Mouse (Mus musculus): ENCODE measurements at regions not wholly inside any gene's neighbourhood (a gene's known extent, or its start where the extent isn't known, plus 50 kb on each side); places are given as distances from the start of the nearest gene placed in this dataset.

DNA sequence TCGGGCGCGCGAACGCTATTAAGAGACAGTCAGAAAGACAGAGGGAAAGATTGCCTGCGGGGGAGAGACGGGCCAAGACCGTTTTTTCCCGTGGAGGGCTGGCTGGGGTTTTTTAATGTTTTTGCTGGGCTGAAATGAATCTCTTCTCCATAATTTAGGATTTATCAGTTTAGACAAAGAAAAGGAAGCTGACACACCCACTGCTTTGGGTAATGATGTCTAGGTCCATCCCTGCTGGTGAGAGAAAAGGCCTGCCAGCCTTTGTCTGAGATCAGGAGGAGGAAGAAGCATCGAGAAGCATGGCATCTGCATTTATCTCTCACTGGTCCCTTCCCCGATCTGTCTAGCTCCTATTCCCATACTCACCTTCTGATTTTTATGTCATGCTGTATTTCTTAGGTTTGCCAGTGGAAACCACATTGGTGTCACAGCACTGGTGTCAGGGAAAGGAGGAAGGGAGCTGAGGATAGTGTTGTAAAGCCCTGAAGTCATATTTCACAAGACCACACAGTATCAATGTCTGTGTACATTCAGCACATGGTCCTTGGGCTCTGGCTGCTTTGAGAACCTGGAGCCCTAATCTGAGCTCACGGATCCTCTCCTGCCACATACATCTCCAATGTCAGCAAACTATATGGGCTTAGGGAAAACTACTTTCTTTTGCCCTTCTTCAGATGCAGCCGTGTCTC, 138.3 kb downstream of the Zfp619 start:
- TF ChIP-seq CTCF (IDR thresholded peaks at IDR 0.05; ENCODE audit: borderline replicate concordance, insufficient read depth, low read depth, low read length) (no peak), POLR2A (IDR thresholded peaks at IDR 0.05; ENCODE audit: borderline replicate concordance, insufficient read depth, low read length) (no peak; the same call in 1 of the 2 replicates)

Measured in cerebellum, adult 2 months (tissue).